Mouse (Mus musculus): ENCODE results near the gene Zfp511. TPM values are rescaled to one million over a fixed set of nuclear protein-coding genes. Genes with fewer than 3 reads are reported as not detected.

Gene Zfp511
- polyA plus RNA-seq (2014; fragmentation: Illumina TruSeq; extraction: RNeasy Lipid Tissue Mini Kit (QIAGEN cat#74804); ENCODE audit: low read depth, low replicate concordance) = 14.5 TPM

DNA sequence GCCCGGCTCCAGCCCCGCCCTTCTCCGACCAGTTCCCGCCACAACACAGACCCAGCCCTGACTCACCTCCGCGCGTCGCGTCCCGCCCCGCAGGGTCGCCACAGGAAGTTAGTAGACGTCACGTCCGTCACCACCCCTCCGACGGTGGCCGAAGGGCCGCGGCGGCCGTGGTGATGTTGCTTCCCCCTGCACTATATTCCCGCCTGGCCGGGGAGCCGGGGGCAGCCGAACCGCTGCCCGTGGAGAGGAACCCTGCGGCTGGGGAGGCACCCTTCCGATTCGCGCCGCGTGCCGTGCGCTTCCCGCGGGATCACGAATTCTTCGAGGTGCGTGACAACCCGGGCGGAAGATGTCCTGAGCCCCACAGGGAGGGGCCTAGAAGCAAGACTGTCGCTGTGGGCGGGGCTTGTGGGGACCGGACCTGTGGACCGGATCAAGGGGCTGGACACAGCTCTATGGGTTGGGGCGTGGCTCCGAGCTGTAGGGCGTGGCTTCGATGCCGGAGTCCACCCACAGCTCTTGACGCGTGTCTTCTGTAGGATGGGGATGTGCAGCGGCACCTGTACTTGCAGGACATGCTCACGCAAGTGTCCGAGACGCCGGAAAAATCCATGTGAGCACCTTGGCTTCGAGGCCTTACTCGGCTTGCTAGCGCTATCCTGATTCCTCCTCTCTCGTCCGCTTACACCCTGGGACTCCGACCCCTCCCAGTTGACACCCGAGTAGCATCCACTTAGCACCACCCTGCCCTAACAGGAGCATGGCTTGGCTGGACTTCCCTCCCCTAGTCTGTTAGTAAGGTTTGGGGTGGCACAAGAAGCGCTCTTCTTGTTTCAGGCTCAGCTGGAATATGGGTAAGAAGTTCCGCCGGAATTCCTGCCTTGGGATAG lies at the start of gene Zfp511, which contains the start of gene Tubgcp2:
Gene Zfp511, plus strand, starts transcription at position 111 of the 890 bp plus-strand sequence.
Gene Tubgcp2, minus strand, starts transcription at position 389 of the 890 bp plus-strand sequence.

GRCm38 (mm10) chr7:139992406-139992805 lies 43.8 kb upstream of the Zfp511 start, which contains the start of gene Adam8:
Gene Adam8, minus strand, starts transcription at chr7:139992562.

DNA sequence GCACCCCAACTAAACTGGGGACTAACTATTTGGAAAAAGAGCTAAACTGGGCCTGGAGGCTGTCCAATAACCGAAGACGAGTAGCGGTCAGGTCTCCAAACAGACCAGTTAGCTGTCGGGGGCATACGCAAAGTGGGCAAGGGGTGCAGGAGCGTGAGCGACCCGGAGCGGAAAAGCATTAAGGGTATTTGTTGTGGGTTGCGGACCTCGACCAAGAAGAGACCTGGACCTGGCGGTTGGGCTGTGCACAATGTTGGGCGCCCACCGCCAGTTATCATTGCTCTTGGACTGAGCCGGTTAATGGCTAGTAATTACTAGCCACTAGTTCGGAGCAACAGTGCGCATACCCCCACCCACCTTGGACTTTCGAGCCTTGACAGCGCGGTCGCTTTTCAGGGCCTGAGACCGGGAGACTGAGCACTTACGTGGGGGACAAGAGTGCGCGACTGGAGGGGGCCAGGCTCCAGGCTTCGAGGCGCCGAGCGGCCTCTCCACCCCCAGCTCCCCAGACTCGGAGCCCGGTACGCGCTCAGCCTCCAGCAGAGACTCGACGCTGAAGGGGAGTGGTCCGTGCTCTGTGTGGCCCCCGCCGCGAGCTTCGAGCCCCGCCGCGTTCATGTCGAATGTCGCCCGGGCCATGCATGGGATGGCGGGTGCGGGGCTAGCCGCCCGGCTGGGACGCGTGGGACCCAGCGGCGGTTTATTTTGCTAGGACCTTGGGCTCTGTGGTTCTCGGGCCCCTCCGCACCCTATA lies 12.3 kb downstream of the Zfp511 start, which contains the start of gene Msx3:
Gene Msx3, minus strand, starts transcription at position 729 of the 754 bp plus-strand sequence.

DNA sequence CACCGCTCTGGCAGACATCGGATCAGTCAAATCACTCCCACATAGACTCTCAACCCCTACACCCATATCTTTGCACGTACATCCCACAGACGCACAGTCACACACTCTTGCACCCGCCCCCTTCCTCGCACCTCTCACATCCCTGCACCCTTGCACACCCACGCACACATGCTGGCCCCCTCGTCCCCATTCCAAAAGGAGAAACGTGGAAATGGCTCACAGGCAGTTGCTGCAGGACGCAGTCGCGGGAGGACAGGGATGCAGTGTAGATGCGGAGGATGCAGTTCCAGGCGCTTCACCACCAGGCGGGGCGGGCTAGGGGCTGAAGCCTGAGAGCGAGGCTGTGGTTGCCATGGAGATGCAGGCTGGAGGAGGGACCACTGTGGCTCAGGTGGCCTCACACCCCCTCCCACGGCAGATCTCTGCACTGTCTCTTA lies 46.1 kb downstream of the Zfp511 start, which contains the start of gene Caly:
Gene Caly, minus strand, starts transcription at position 307 of the 437 bp plus-strand sequence.

Other genes with a start within 250 kb of the Zfp511 start
- not detected for gene Adgra1, start 202.2 kb upstream of the Zfp511 start, polyA plus RNA-seq (2014; fragmentation: Illumina TruSeq; extraction: RNeasy Lipid Tissue Mini Kit (QIAGEN cat#74804); ENCODE audit: low read depth, low replicate concordance)
- gene Kndc1, start 141.7 kb upstream of the Zfp511 start, polyA plus RNA-seq (2014; fragmentation: Illumina TruSeq; extraction: RNeasy Lipid Tissue Mini Kit (QIAGEN cat#74804); ENCODE audit: low read depth, low replicate concordance) = not detected
- gene Utf1, start 92.6 kb upstream of the Zfp511 start, polyA plus RNA-seq (2014; fragmentation: Illumina TruSeq; extraction: RNeasy Lipid Tissue Mini Kit (QIAGEN cat#74804); ENCODE audit: low read depth, low replicate concordance) = not detected
- gene 6430531B16Rik, start 57.6 kb upstream of the Zfp511 start, polyA plus RNA-seq (2014; fragmentation: Illumina TruSeq; extraction: RNeasy Lipid Tissue Mini Kit (QIAGEN cat#74804); ENCODE audit: low read depth, low replicate concordance) = not detected
- gene Adam8, start 43.8 kb upstream of the Zfp511 start, polyA plus RNA-seq (2014; fragmentation: Illumina TruSeq; extraction: RNeasy Lipid Tissue Mini Kit (QIAGEN cat#74804); ENCODE audit: low read depth, low replicate concordance) = 1.9 TPM
- 20.2 TPM for gene Tubgcp2, start 278 bp downstream of the Zfp511 start, polyA plus RNA-seq (2014; fragmentation: Illumina TruSeq; extraction: RNeasy Lipid Tissue Mini Kit (QIAGEN cat#74804); ENCODE audit: low read depth, low replicate concordance)
- gene Msx3, start 12.7 kb downstream of the Zfp511 start, polyA plus RNA-seq (2014; fragmentation: Illumina TruSeq; extraction: RNeasy Lipid Tissue Mini Kit (QIAGEN cat#74804); ENCODE audit: low read depth, low replicate concordance) = not detected
- not detected for gene Caly, start 46.2 kb downstream of the Zfp511 start, polyA plus RNA-seq (2014; fragmentation: Illumina TruSeq; extraction: RNeasy Lipid Tissue Mini Kit (QIAGEN cat#74804); ENCODE audit: low read depth, low replicate concordance)
- not detected for gene Prap1, start 57.0 kb downstream of the Zfp511 start, polyA plus RNA-seq (2014; fragmentation: Illumina TruSeq; extraction: RNeasy Lipid Tissue Mini Kit (QIAGEN cat#74804); ENCODE audit: low read depth, low replicate concordance)
- gene Fuom, start 66.0 kb downstream of the Zfp511 start, polyA plus RNA-seq (2014; fragmentation: Illumina TruSeq; extraction: RNeasy Lipid Tissue Mini Kit (QIAGEN cat#74804); ENCODE audit: low read depth, low replicate concordance) = 85.6 TPM
- gene Paox, start 79.4 kb downstream of the Zfp511 start, polyA plus RNA-seq (2014; fragmentation: Illumina TruSeq; extraction: RNeasy Lipid Tissue Mini Kit (QIAGEN cat#74804); ENCODE audit: low read depth, low replicate concordance) = 6.8 TPM
- 535 TPM for gene Echs1, start 80.1 kb downstream of the Zfp511 start, polyA plus RNA-seq (2014; fragmentation: Illumina TruSeq; extraction: RNeasy Lipid Tissue Mini Kit (QIAGEN cat#74804); ENCODE audit: low read depth, low replicate concordance)
- gene Mtg1, start 101.2 kb downstream of the Zfp511 start, polyA plus RNA-seq (2014; fragmentation: Illumina TruSeq; extraction: RNeasy Lipid Tissue Mini Kit (QIAGEN cat#74804); ENCODE audit: low read depth, low replicate concordance) = 41.4 TPM
- 0.63 TPM for gene Sprn, start 118.5 kb downstream of the Zfp511 start, polyA plus RNA-seq (2014; fragmentation: Illumina TruSeq; extraction: RNeasy Lipid Tissue Mini Kit (QIAGEN cat#74804); ENCODE audit: low read depth, low replicate concordance)
- gene Olfr522, start 128.4 kb downstream of the Zfp511 start, polyA plus RNA-seq (2014; fragmentation: Illumina TruSeq; extraction: RNeasy Lipid Tissue Mini Kit (QIAGEN cat#74804); ENCODE audit: low read depth, low replicate concordance) = not detected
- gene Olfr523, start 136.8 kb downstream of the Zfp511 start, polyA plus RNA-seq (2014; fragmentation: Illumina TruSeq; extraction: RNeasy Lipid Tissue Mini Kit (QIAGEN cat#74804); ENCODE audit: low read depth, low replicate concordance) = not detected
- not detected for gene Olfr524, start 169.6 kb downstream of the Zfp511 start, polyA plus RNA-seq (2014; fragmentation: Illumina TruSeq; extraction: RNeasy Lipid Tissue Mini Kit (QIAGEN cat#74804); ENCODE audit: low read depth, low replicate concordance)
- gene Cd163l1, start 181.9 kb downstream of the Zfp511 start, polyA plus RNA-seq (2014; fragmentation: Illumina TruSeq; extraction: RNeasy Lipid Tissue Mini Kit (QIAGEN cat#74804); ENCODE audit: low read depth, low replicate concordance) = 0.13 TPM
- gene 5830411N06Rik, start 210.9 kb downstream of the Zfp511 start, polyA plus RNA-seq (2014; fragmentation: Illumina TruSeq; extraction: RNeasy Lipid Tissue Mini Kit (QIAGEN cat#74804); ENCODE audit: low read depth, low replicate concordance) = not detected

Data from heart, adult 10 weeks (tissue).